Mouse (Mus musculus): ENCODE results near the gene Cwf19l1.

GRCm38 (mm10) chr19:44121137-44121536 is 14.5 kb downstream of the Cwf19l1 start:
- TF ChIP-seq POLR2A (IDR thresholded peaks at IDR 0.05; ENCODE audit: low read depth, low read length) (no peak), CTCF (IDR thresholded peaks at IDR 0.05; ENCODE audit: extremely low read depth, insufficient read depth, insufficient read length, insufficient replicate concordance) (no peak)

All from spleen, adult 2 months (tissue).